Mouse (Mus musculus): ENCODE data around the gene Kat2a. TPM values are rescaled to one million over a fixed set of nuclear protein-coding genes. Genes with fewer than 3 reads are reported as not detected.
A peak's percentile ranks its signal among the peaks of the same experiment; 100 is the strongest.

Gene Kat2a
- 29.9 TPM for polyA plus RNA-seq (2012; fragmentation: generic; extraction: Trizol)

DNA sequence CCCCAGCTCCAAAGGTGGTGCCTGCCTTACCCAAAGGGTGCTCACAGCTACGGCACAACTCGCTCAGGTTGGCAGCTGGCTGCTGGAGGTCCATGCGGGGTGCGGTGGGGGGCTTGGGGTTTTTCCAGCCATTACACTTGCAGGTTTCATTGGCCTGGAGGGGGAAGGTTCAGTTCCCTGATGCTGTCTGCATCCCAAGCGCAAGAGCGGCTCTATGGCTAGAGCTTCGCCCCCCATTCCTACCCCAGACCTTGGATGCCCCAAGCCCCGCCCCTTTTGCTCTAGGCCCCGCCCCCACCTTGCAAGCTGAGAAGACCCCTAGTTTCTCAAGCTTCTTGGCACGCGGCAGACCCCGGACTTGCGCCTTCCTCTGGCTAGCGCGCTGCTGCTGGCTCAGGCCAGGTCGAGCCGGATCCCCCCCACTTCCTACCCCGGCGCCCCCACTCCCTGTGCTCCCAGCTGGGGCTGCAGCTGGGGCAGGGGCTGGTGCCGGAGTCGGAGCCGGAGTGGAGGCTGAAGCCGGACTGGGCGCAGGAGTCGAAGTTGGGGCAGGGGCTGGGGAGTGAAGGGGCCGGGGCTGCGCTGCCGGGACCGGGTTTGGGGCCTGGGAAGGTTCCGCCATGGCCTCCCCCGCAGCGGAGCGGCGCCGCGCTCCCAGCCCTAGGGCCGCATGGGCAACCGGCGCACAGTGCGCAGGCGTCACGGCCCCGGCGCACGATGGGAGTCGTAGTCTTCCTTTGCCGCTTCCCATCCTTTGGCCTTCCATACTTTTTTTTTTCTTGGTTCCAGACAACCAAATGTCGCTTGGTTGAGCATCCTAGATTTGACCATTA, at the start of gene Kat2a:
Kat2a (minus strand) TSS at position 683 of the 833 bp plus-strand sequence.
- no peaks in the 10 kb centered on the region for H3K27me3 ChIP-seq (ENCODE audit: control insufficient read depth, insufficient read depth, insufficient read length)
- H3K4me3 ChIP-seq: peak within 1 kb of the TSS; percentile 39
- H3K4me2 ChIP-seq (ENCODE audit: low read depth): peak within 1 kb of the TSS; percentile 75
- peak within 1 kb of the TSS; percentile 15 for H3ac ChIP-seq (ENCODE audit: control insufficient read depth, insufficient read length)
- TF ChIP-seq POLR2A (IDR thresholded peaks at IDR 0.05; ENCODE audit: insufficient read length, low read depth): peak; percentile 95
- peak; percentile 98 for TF ChIP-seq POLR2AphosphoS2 (IDR thresholded peaks at IDR 0.05; ENCODE audit: insufficient read length, low read depth)
- TF ChIP-seq TCF3 (IDR thresholded peaks at IDR 0.05; ENCODE audit: insufficient read length, low read depth): no peak
- H3K79me2 ChIP-seq (ENCODE audit: control insufficient read depth, insufficient read depth): no peaks in the 10 kb centered on the region
- H3K36me3 ChIP-seq (ENCODE audit: control insufficient read depth, insufficient read depth): peaks cover 22% of the 10 kb centered on the region

DNA sequence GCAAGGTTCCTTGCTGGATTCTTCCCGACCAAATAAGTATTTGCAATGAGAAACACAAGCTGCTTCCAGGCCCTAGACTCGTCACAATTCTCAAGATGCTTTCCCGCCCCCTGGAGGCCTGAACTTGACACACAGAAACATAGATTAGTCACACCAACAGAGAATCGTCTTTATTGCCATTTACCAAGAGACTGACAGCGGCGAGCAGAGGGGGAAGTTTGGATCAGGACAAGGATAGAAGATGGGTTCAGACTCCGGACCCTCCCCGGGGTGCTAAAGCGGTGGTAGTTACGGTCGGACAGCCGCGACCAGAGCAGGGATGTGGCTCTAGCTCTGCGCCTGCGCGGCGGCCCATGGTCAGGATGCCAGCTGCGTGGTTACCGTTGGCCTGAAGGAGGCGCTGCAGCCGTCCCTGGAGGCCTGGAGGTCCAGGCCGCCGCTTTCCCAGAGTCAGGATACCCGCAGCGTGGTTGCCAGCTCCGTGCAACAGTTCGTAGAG, 49.3 kb upstream of the Kat2a start:
- Histone ChIP-seq H3K4me2 (ENCODE audit: low read depth) (no peak overlapping the region), H3K27me3 (ENCODE audit: control insufficient read depth, insufficient read depth, insufficient read length) (peaks cover 53% of the 10 kb centered on the region), H3K79me2 (ENCODE audit: control insufficient read depth, insufficient read depth) (no peaks in the 10 kb centered on the region), H3K36me3 (ENCODE audit: control insufficient read depth, insufficient read depth) (no peaks in the 10 kb centered on the region), H3ac (ENCODE audit: control insufficient read depth, insufficient read length) (no peak overlapping the region), H3K4me3 (no peak overlapping the region)
- TF ChIP-seq MYOG (IDR thresholded peaks at IDR 0.05; ENCODE audit: control insufficient read depth in 1 of 3, insufficient read depth in 1 of 3, insufficient read length in 2 of 3, low read depth in 2 of 3) (peak in 1 of 3 experiments; percentile 23), USF1 (IDR thresholded peaks at IDR 0.05; ENCODE audit: low read depth) (no peak)

DNA sequence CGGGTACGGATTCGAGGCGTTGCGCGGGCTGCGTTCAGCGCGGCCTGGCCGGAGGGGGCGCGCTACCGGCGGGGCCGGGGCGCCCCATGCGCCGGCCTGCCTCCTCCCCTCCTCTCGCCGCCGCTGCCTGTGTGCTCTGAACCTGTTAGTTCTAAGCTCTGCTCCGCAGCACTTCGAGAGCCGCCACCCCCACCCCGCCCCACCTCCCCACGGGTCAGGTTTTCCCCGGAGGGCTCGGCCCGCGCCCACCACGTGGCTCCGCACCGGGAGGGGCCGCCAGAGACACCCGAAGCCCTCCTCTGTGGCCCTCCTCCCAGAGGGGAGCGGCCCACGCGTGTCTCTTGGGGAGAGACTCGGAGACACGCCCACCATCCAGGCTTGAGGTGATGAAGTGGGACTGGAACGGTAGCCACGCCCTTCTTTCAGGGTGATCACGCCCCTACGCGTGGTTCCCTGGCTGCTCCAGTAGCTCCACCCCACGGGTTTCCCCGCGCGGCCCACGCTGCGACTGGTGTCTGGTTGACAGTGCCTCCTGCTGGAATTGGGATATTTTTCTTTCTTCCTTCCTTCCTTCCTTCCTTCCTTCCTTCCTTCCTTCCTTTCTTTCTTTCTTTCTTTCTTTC, 47.5 kb upstream of the Kat2a start, which contains the start of gene Kcnh4:
Kcnh4 (minus strand) TSS at position 332 of the 623 bp plus-strand sequence.
- H3K36me3 ChIP-seq (ENCODE audit: control insufficient read depth, insufficient read depth): no peaks in the 10 kb centered on the region
- H3ac ChIP-seq (ENCODE audit: control insufficient read depth, insufficient read length): no peak within 1 kb of the TSS
- H3K79me2 ChIP-seq (ENCODE audit: control insufficient read depth, insufficient read depth): no peaks in the 10 kb centered on the region
- H3K4me2 ChIP-seq (ENCODE audit: low read depth): no peak within 1 kb of the TSS
- H3K27me3 ChIP-seq (ENCODE audit: control insufficient read depth, insufficient read depth, insufficient read length): peaks cover 67% of the 10 kb centered on the region
- H3K4me3 ChIP-seq: no peak within 1 kb of the TSS
- TF ChIP-seq POLR2AphosphoS2 (IDR thresholded peaks at IDR 0.05; ENCODE audit: insufficient read length, low read depth) (no peak), TCF3 (IDR thresholded peaks at IDR 0.05; ENCODE audit: insufficient read length, low read depth) (no peak), SRF (IDR thresholded peaks at IDR 0.05; ENCODE audit: control insufficient read depth, insufficient read length, low read depth) (no peak), POLR2A (IDR thresholded peaks at IDR 0.05; ENCODE audit: insufficient read length, low read depth) (no peak), TCF12 (IDR thresholded peaks at IDR 0.05; ENCODE audit: insufficient read depth, poor library complexity, severe bottlenecking) (no peak), REST (IDR thresholded peaks at IDR 0.05; ENCODE audit: insufficient read depth, insufficient read length) (no peak), USF1 (IDR thresholded peaks at IDR 0.05; ENCODE audit: low read depth) (no peak)

- Histone ChIP-seq H3K27me3 (ENCODE audit: control insufficient read depth, insufficient read depth, insufficient read length) (peaks cover 74% of the 10 kb centered on the region), H3K36me3 (ENCODE audit: control insufficient read depth, insufficient read depth) (no peaks in the 10 kb centered on the region), H3K4me2 (ENCODE audit: low read depth) (no peak overlapping the region), H3K4me3 (no peak overlapping the region), H3K79me2 (ENCODE audit: control insufficient read depth, insufficient read depth) (no peaks in the 10 kb centered on the region), H3ac (ENCODE audit: control insufficient read depth, insufficient read length) (no peak overlapping the region)
- peak; percentile 89 for TF ChIP-seq REST (IDR thresholded peaks at IDR 0.05; ENCODE audit: insufficient read depth, insufficient read length)
- TF ChIP-seq MYOD1 (IDR thresholded peaks at IDR 0.05; ENCODE audit: control insufficient read depth in 1 of 3, insufficient read length in 2 of 3, low read depth in 2 of 3): no peak
- TF ChIP-seq POLR2A (IDR thresholded peaks at IDR 0.05; ENCODE audit: insufficient read length, low read depth): no peak
Observed at GRCm38 (mm10) chr11:100758707-100759610, 46.7 kb upstream of the Kat2a start.

GRCm38 (mm10) chr11:100757566-100757965, 45.3 kb upstream of the Kat2a start:
- H3K4me2 ChIP-seq (ENCODE audit: low read depth): no peak overlapping the region
- TF ChIP-seq TCF12 (IDR thresholded peaks at IDR 0.05; ENCODE audit: insufficient read depth, poor library complexity, severe bottlenecking) (no peak), E2F4 (IDR thresholded peaks at IDR 0.05; ENCODE audit: insufficient read depth) (no peak), POLR2A (IDR thresholded peaks at IDR 0.05; ENCODE audit: insufficient read length, low read depth) (no peak), MAX (IDR thresholded peaks at IDR 0.05; ENCODE audit: low read depth) (no peak), USF1 (IDR thresholded peaks at IDR 0.05; ENCODE audit: low read depth) (no peak), CEBPB (IDR thresholded peaks at IDR 0.05; ENCODE audit: insufficient read depth, poor library complexity, severe bottlenecking) (no peak), POLR2AphosphoS2 (IDR thresholded peaks at IDR 0.05; ENCODE audit: insufficient read length, low read depth) (no peak), TCF3 (IDR thresholded peaks at IDR 0.05; ENCODE audit: insufficient read length, low read depth) (no peak), SRF (IDR thresholded peaks at IDR 0.05; ENCODE audit: control insufficient read depth, insufficient read length, low read depth) (no peak), MYOD1 (IDR thresholded peaks at IDR 0.05; ENCODE audit: control insufficient read depth in 1 of 3, insufficient read length in 2 of 3, low read depth in 2 of 3) (no peak), MYOG (IDR thresholded peaks at IDR 0.05; ENCODE audit: control insufficient read depth in 1 of 3, insufficient read depth in 1 of 3, insufficient read length in 2 of 3, low read depth in 2 of 3) (no peak), REST (IDR thresholded peaks at IDR 0.05; ENCODE audit: insufficient read depth, insufficient read length) (no peak)
- H3K36me3 ChIP-seq (ENCODE audit: control insufficient read depth, insufficient read depth): no peaks in the 10 kb centered on the region
- no peak overlapping the region for H3K4me3 ChIP-seq
- H3ac ChIP-seq (ENCODE audit: control insufficient read depth, insufficient read length): no peak overlapping the region
- peaks cover 82% of the 10 kb centered on the region for H3K27me3 ChIP-seq (ENCODE audit: control insufficient read depth, insufficient read depth, insufficient read length)
- no peaks in the 10 kb centered on the region for H3K79me2 ChIP-seq (ENCODE audit: control insufficient read depth, insufficient read depth)

Measured in myocyte (in vitro differentiated cells).